Mouse (Mus musculus) CH12.LX (cell line): ENCODE results near the gene Cmtm3. TPM values are rescaled to one million over a fixed set of nuclear protein-coding genes. Genes with fewer than 3 reads are reported as not detected.

Experiments used
- DNase-seq: peaks from one replicate; pipeline ENCODE4 v3.0.0-alpha.2; 2013; ENCODE audit errors: extremely low read depth
- H3K27ac ChIP-seq: 2 replicates; pipeline ENCODE4 v1.5.1; 2012; ENCODE audit warnings: low read depth, mild to moderate bottlenecking, control low read depth, moderate library complexity; ENCODE audit not compliant: insufficient read depth
- H3K27me3 ChIP-seq: replicated peaks from 2 replicates; pipeline ENCODE3; 2012; ENCODE audit warnings: inconsistent platforms
- H3K36me3 ChIP-seq, 2 experiments: replicated peaks in 1 of 2; 2 replicates each; pipeline versions ENCODE3 to v1.6.1; 2012; ENCODE audit warnings: inconsistent platforms in 1 of 2, low read length in 1 of 2, mild to moderate bottlenecking in 1 of 2, mixed read lengths in 1 of 2, moderate library complexity in 1 of 2; ENCODE audit not compliant: control insufficient read depth in 1 of 2, insufficient read depth in 1 of 2
- H3K4me1 ChIP-seq, 2 experiments: 2 replicates each; pipeline ENCODE4 v1.6.1; 2012; ENCODE audit warnings: inconsistent platforms in 1 of 2, moderate library complexity in 1 of 2; ENCODE audit not compliant: insufficient read depth in 2 of 2, control insufficient read depth in 1 of 2
- H3K4me2 ChIP-seq: 2 replicates; pipeline ENCODE4 v1.6.1; 2012; ENCODE audit warnings: low read depth, mild to moderate bottlenecking, control low read depth; ENCODE audit not compliant: poor library complexity, insufficient read depth, severe bottlenecking
- H3K4me3 ChIP-seq, 3 experiments: fragments of 150-350 bp in 1 of 3; sonication (generic) in 1 of 3; replicated peaks in 1 of 3; 2 replicates each; pipeline versions ENCODE3 to v1.5.1; 2011 to 2012; ENCODE audit warnings: low read depth in 2 of 3, low read length in 2 of 3, mild to moderate bottlenecking in 2 of 3, moderate library complexity in 2 of 3, control low read depth in 1 of 3, improper control_type of control experiment in 1 of 3, inconsistent platforms in 1 of 3, mixed read lengths in 1 of 3; ENCODE audit not compliant: poor library complexity in 1 of 3
- H3K79me2 ChIP-seq: replicated peaks from 2 replicates; pipeline ENCODE4 v1.6.1; 2012; ENCODE audit warnings: mild to moderate bottlenecking, moderate library complexity; ENCODE audit not compliant: control insufficient read depth, poor library complexity, insufficient read depth, severe bottlenecking; ENCODE audit errors: extremely low read depth
- H3K9ac ChIP-seq: 2 replicates; pipeline ENCODE4 v1.6.1; 2012; ENCODE audit warnings: low read depth, mild to moderate bottlenecking, control low read depth, moderate library complexity; ENCODE audit not compliant: insufficient read depth
- H3K9me3 ChIP-seq: replicated peaks from 2 replicates; pipeline ENCODE3; 2012; ENCODE audit warnings: low read length, inconsistent platforms, mixed read lengths
- CHD2 ChIP-seq: IDR thresholded peaks from 2 replicates; pipeline ENCODE4 v1.6.1; 2011; ENCODE audit warnings: low read length, improper control_type of control experiment
- CTCF ChIP-seq, 2 experiments: IDR thresholded peaks in 1 of 2; conservative IDR thresholded peaks in 1 of 2; 2 replicates each; pipeline ENCODE4 v1.5.1; 2011 to 2012; ENCODE audit warnings: low read depth in 2 of 2, low read length in 2 of 2, improper control_type of control experiment in 1 of 2, inconsistent platforms in 1 of 2, mild to moderate bottlenecking in 1 of 2, moderate library complexity in 1 of 2
- E2F4 ChIP-seq: IDR thresholded peaks from 2 replicates; pipeline ENCODE4 v1.6.1; 2011; ENCODE audit warnings: low read depth, low read length, improper control_type of control experiment; ENCODE audit not compliant: insufficient replicate concordance
- EP300 ChIP-seq: IDR thresholded peaks from 2 replicates; pipeline ENCODE4 v1.6.1; 2011; ENCODE audit warnings: low read length, improper control_type of control experiment
- ETS1 ChIP-seq: conservative IDR thresholded peaks from 2 replicates; pipeline ENCODE4 v1.6.1; 2012; ENCODE audit warnings: low read depth, mild to moderate bottlenecking, inconsistent platforms, low read length, improper control_type of control experiment, moderate library complexity
- HCFC1 ChIP-seq: IDR thresholded peaks from 2 replicates; pipeline ENCODE4 v1.6.1; 2012; ENCODE audit warnings: low read depth, mild to moderate bottlenecking, inconsistent platforms, low read length, improper control_type of control experiment
- IRF4 ChIP-seq: IDR thresholded peaks from 2 replicates; pipeline ENCODE4 v1.6.1; 2014; ENCODE audit warnings: low read depth, mild to moderate bottlenecking, inconsistent platforms, low read length, improper control_type of control experiment
- KAT2A ChIP-seq: IDR thresholded peaks from 2 replicates; pipeline ENCODE4 v1.6.1; 2012; ENCODE audit warnings: low read length, improper control_type of control experiment, inconsistent platforms; ENCODE audit not compliant: insufficient replicate concordance
- MAFK ChIP-seq: IDR thresholded peaks from 2 replicates; pipeline ENCODE4 v1.6.1; 2011; ENCODE audit warnings: low read length, improper control_type of control experiment; ENCODE audit not compliant: insufficient replicate concordance
- MAZ ChIP-seq: IDR thresholded peaks from 2 replicates; pipeline ENCODE4 v1.6.1; 2012; ENCODE audit warnings: low read depth, mild to moderate bottlenecking, inconsistent platforms, low read length, improper control_type of control experiment, moderate library complexity
- MXI1 ChIP-seq: IDR thresholded peaks from 2 replicates; pipeline ENCODE4 v1.6.1; 2011; ENCODE audit warnings: mild to moderate bottlenecking, low read depth, low read length, improper control_type of control experiment
- NELFE ChIP-seq: IDR thresholded peaks from 2 replicates; pipeline ENCODE4 v1.6.1; 2011; ENCODE audit warnings: low read depth, low read length, improper control_type of control experiment
- NRF1 ChIP-seq: IDR thresholded peaks from 2 replicates; pipeline ENCODE4 v1.6.1; 2014; ENCODE audit warnings: low read depth, mild to moderate bottlenecking, inconsistent platforms, low read length, improper control_type of control experiment, moderate library complexity
- POLR2AphosphoS2 ChIP-seq: IDR thresholded peaks from 2 replicates; pipeline ENCODE4 v1.6.1; 2011; ENCODE audit warnings: low read depth, low read length, improper control_type of control experiment
- RAD21 ChIP-seq: IDR thresholded peaks from 2 replicates; pipeline ENCODE4 v1.6.1; 2011; ENCODE audit warnings: low read depth, mild to moderate bottlenecking, low read length, improper control_type of control experiment, moderate library complexity
- RCOR1 ChIP-seq: conservative IDR thresholded peaks from 2 replicates; pipeline ENCODE4 v1.6.1; 2012; ENCODE audit warnings: low read depth, mild to moderate bottlenecking, inconsistent platforms, low read length, improper control_type of control experiment
- TBP ChIP-seq: conservative IDR thresholded peaks from 2 replicates; pipeline ENCODE4 v1.6.1; 2011; ENCODE audit warnings: low read depth, low read length, improper control_type of control experiment
- UBTF ChIP-seq: IDR thresholded peaks from 2 replicates; pipeline ENCODE4 v1.6.1; 2012; ENCODE audit warnings: low read depth, mild to moderate bottlenecking, inconsistent platforms, low read length, improper control_type of control experiment, moderate library complexity
- ZNF384 ChIP-seq: IDR thresholded peaks from 2 replicates; pipeline ENCODE4 v1.6.1; 2012; ENCODE audit warnings: low read depth, low read length, improper control_type of control experiment, inconsistent platforms
- dilution Hi-C: fragments of 300-500 bp; cut with MboI; formaldehyde crosslinking; loops from 2 replicates; pipeline ENCODE4 v1.14.3; 2020; ENCODE audit warnings: low sequenced_read_pairs; ENCODE audit not compliant: extremely low pct_unique_long_range_greater_than_20kb, extremely low pct_ligation_motif_present
- in situ Hi-C: fragments of 300-500 bp; cut with MboI; formaldehyde crosslinking; loops from 3 replicates; pipeline ENCODE4 v1.14.3; 2019; ENCODE audit warnings: low sequenced_read_pairs, low pct_ligation_motif_present, low pct_unique_long_range_greater_than_20kb, mixed read lengths
- polyA plus RNA-seq: library from polyadenylated mRNA; unstranded; fragments of >175 nt; gene quantifications from 2 replicates; pipeline ENCODE4 v1.2.1, GENCODE M21; 2012; ENCODE audit warnings: low read depth; ENCODE audit not compliant: insufficient read length
- total RNA-seq, 2 experiments: library from RNA; depleted of rRNA; stranded (reverse); fragments of 300-350 nt in 1 of 2; fragments of >200 nt in 1 of 2; gene quantifications; 2 replicates each; pipeline ENCODE4 v1.2.3; 2012 to 2014

Cmtm3 gene
- total and polyA plus RNA-seq, 3 experiments: 3.9 to 11.0 (median 4.3) TPM

GRCm38 (mm10) chr8:104369591-104369990 lies 30.4 kb downstream of the Cmtm3 start:
- peaks cover 15 to 22% of the 10 kb centered on the region in 2 experiments for H3K4me1 ChIP-seq
- in situ Hi-C loops: loop anchor here (25.0 kb wide), 1 partner anchor 168 kb away; the partner anchor contains the start of genes Car7 and Nae1
- H3K79me2 ChIP-seq: no peaks in the 10 kb centered on the region
- no peak for TF ChIP-seq NELFE
- no peak for TF ChIP-seq RAD21
- TF ChIP-seq MAZ: no peak
- TF ChIP-seq MAFK: no peak
- TF ChIP-seq CHD2: no peak
- TF ChIP-seq E2F4: no peak
- no peak for TF ChIP-seq ZNF384
- no peak for TF ChIP-seq POLR2AphosphoS2
- TF ChIP-seq IRF4: no peak
- TF ChIP-seq NRF1: no peak
- TF ChIP-seq MXI1: no peak
- TF ChIP-seq KAT2A: no peak
- no peak for TF ChIP-seq CTCF (conservative IDR thresholded peaks at IDR 0.05 in 1 of 2, IDR thresholded peaks at IDR 0.05 in 1 of 2; ENCODE audit: low read depth in 2 of 2, low read length in 2 of 2)
- no peak for TF ChIP-seq TBP
- TF ChIP-seq HCFC1: no peak
- no peak for TF ChIP-seq ETS1
- no peak for TF ChIP-seq EP300
- no peak for TF ChIP-seq RCOR1
- TF ChIP-seq, all 38 proteins: peak for 0
- H3K9ac ChIP-seq: no peak overlapping the region
- H3K27me3 ChIP-seq: no peaks in the 10 kb centered on the region
- dilution Hi-C loops: no loop called here
- no peak overlapping the region for H3K27ac ChIP-seq
- H3K36me3 ChIP-seq: peaks cover 0 to 3% of the 10 kb centered on the region in 2 experiments
- no peak for DNase-seq
- no peaks in the 10 kb centered on the region for H3K9me3 ChIP-seq
- H3K4me3 ChIP-seq: no peak overlapping the region
- H3K4me2 ChIP-seq: no peak overlapping the region

GRCm38 (mm10) chr8:104370071-104370470 lies 30.9 kb downstream of the Cmtm3 start:
- H3K4me2 ChIP-seq: no peak overlapping the region
- peaks cover 0 to 3% of the 10 kb centered on the region in 2 experiments for H3K36me3 ChIP-seq
- H3K9me3 ChIP-seq: no peaks in the 10 kb centered on the region
- dilution Hi-C loops: no loop called here
- no peak for TF ChIP-seq UBTF
- no peaks in the 10 kb centered on the region for H3K79me2 ChIP-seq
- in situ Hi-C loops: loop anchor here (25.0 kb wide), 1 partner anchor 167 kb away; the partner anchor contains the start of genes Car7 and Nae1
- H3K4me1 ChIP-seq: peaks cover 15 to 26% of the 10 kb centered on the region in 2 experiments
- H3K4me3 ChIP-seq: no peak overlapping the region
- DNase-seq: no peak
- H3K27ac ChIP-seq: no peak overlapping the region
- H3K9ac ChIP-seq: no peak overlapping the region
- no peaks in the 10 kb centered on the region for H3K27me3 ChIP-seq
